Mouse (Mus musculus) CD8-positive naive resting alpha-beta T cell, adult 57 days (primary cell): Measurements from ENCODE around the gene Hoxa6. TPM values are rescaled to one million over a fixed set of nuclear protein-coding genes. Genes with fewer than 3 reads are reported as not detected.

Experiments used
- total RNA-seq: library from RNA; stranded (reverse); gene quantifications from one replicate; pipeline ENCODE4 v1.2.4, GENCODE M21; 2023

Gene Hoxa6
- total RNA-seq: not detected

GRCm38 (mm10) chr6:52208072-52208867 is at the start of gene Hoxa6:
TSS of gene Hoxa6 (minus strand) at chr6:52208722.

DNA sequence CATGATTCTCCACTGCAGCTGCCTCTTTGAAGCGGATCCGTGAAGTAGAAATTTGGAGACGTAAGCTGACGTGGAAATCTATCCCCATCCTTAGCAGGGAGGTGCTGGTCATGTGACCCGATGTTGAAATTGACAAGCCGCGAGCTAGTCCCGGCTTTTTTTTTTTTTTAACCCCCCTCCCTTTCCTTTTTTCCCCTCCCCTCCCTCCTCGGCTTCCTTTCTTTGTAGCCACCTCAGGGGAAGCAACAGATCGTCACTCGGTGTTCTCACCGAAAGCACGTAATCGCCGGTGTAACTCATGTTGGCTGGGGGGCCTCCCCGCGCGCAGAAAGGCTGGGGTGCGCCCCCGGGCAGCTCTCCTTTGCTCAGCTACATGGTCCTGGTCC is 37.2 kb upstream of the Hoxa6 start, which contains the start of gene Hoxa11:
Hoxa11 (minus strand) TSS at position 54 of the 386 bp plus-strand sequence.

GRCm38 (mm10) chr6:52240389-52241000 is 32.0 kb upstream of the Hoxa6 start, which contains the start of gene Hoxa10:
TSS of gene Hoxa10 (minus strand) at chr6:52240854.

DNA sequence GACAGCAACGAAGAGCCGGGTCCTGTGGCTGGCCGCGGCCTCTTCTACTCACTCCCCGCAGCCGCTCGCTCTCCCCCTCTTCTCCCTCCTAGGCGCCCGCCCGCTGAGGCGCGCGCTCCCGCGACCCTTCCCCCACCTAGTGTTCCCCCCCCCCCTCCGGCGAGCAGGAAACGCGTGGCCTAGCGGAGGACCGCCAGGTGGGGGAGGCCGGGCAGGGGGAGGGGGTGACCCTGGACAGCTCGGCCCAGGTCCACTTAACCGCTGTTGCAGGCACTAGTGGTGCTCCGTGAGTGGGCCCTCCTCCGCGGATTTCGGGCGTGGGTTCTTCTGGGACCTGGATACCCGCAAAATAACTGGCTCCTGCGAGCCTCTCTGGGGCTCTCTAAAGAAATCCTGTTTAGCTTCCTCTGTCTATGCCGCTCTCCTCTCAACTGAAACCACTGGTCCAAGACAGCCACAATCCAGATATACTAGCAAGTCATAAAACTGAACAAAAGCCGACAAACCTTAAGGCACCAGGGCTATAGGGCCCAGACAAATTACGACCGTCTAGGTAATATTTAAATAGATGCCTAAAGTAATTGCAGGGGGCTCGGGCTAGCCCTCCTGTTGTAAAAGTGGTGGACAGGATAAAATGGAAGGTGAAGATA is 22.1 kb upstream of the Hoxa6 start, which contains the start of gene Hoxa9:
Hoxa9 (minus strand) TSS at position 574 of the 650 bp plus-strand sequence.

GRCm38 (mm10) chr6:52221337-52221992 is 12.9 kb upstream of the Hoxa6 start, which contains the start of gene Hoxa7:
TSS of gene Hoxa7 (minus strand) at chr6:52221854.

GRCm38 (mm10) chr6:52213119-52213986 is 4.8 kb upstream of the Hoxa6 start, which contains the start of the genes Hoxa3 and Gm28308:
TSS of gene Hoxa3 (minus strand) at chr6:52213336.
TSS of gene Gm28308 (minus strand) at chr6:52213339.

DNA sequence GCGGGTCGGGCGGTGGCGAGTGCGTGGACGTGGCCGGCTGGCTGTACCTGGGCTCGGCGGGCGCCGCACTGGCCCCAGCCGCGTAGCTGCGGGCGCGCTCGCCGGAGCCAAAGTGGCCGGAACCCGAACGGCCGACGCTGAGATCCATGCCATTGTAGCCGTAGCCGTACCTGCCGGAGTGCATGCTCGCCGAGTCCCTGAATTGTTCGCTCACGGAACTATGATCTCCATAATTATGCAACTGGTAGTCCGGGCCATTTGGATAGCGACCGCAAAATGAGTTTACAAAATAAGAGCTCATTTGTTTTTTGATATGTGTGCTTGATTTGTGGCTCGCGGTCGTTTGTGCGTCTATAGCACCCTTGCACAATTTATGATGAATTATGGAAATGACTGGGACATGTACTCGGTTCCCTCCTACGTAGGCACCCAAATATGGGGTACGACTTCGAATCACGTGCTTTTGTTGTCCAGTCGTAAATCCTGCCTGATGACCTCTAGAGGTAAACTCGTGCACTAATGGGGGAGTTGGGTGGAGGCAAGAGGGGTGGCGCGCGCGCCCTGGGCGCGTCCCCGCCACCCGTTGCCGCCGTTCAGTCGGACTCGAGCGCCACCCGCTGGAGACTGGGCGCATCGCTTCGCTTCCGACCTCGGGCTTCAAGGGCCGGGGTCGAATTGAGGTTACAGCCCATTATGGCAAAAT is 4.3 kb downstream of the Hoxa6 start, which contains the start of gene Hoxa5:
Hoxa5 (minus strand) TSS at position 538 of the 703 bp plus-strand sequence.

DNA sequence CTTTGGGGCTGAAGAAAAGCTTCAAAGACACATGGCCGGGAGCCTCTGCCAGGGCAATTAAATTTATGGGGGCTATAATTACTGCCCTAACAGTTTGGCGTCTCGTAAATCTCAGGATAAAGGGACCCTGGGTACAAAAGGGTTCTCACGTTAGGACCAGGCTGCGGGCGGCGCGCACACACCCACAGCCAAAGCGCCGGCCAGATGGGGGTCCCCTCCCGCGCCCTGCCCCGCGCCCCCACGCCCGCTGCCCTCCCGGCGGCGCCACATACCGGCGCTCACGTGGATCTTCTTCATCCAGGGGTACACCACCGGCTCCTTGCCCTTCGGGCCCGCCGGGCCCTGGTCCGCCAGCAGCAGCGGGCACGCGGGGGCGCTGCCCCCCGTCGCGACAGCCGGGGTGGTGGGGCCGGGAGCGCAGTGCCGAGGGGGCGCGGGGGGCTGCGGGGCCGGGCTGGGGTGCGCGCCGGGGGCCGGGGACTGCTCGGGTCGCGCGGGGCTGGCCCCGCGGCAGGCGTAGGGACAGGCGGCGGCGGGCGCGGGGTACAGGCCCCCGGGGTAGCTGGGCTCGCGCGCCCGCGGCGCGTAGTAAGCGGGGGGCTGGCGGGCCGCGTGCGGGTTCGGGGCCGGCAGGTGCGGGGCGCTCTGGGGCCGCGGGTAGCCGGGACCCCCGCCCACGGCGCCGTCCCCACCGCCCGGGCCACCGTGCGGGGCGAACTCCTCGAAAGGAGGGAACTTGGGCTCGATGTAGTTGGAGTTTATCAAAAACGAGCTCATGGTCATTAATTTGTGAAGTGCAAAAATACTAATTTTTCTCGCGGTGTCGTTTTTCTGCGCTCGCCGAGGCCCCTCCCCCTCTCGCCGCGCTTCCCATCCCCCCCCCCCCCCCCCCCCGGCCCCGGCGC is 17.4 kb downstream of the Hoxa6 start, which contains the start of gene Hoxa4:
Hoxa4 (minus strand) TSS at position 848 of the 905 bp plus-strand sequence.

DNA sequence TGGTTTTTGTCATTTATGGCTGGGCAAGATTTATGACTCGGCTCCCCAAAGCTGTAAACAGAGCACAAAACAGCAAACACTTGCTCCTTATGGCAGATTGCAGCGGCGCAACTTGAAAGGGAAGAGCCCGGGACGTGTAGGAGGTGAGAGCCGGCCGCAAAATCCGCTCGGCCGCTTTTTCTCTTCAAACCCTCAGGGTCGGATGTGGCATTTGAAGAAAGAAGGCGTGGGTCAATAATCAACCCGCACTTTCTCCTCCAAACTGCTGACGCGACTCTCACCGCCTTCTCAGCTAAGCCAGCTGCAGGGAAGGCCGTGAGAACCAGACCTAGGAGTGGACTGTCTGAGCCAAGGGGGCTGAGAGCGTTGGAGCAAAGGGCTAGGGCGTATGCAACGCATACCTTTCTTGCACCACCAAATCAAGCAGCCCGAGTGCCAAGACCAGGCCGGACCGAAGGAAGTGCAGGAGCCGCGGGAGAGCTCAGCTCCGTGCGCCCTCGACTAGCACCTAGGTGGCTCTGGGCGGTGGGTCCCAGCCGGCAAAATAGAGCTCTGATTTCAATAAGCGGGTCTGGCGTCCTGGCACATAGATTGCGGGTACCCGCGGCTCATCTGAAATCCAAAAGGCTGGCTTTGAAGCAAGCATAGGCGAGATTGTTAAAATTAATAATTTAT is 31.3 kb downstream of the Hoxa6 start, which contains the start of gene 5730596B20Rik:
5730596B20Rik (plus strand) TSS at position 438 of the 675 bp plus-strand sequence.

DNA sequence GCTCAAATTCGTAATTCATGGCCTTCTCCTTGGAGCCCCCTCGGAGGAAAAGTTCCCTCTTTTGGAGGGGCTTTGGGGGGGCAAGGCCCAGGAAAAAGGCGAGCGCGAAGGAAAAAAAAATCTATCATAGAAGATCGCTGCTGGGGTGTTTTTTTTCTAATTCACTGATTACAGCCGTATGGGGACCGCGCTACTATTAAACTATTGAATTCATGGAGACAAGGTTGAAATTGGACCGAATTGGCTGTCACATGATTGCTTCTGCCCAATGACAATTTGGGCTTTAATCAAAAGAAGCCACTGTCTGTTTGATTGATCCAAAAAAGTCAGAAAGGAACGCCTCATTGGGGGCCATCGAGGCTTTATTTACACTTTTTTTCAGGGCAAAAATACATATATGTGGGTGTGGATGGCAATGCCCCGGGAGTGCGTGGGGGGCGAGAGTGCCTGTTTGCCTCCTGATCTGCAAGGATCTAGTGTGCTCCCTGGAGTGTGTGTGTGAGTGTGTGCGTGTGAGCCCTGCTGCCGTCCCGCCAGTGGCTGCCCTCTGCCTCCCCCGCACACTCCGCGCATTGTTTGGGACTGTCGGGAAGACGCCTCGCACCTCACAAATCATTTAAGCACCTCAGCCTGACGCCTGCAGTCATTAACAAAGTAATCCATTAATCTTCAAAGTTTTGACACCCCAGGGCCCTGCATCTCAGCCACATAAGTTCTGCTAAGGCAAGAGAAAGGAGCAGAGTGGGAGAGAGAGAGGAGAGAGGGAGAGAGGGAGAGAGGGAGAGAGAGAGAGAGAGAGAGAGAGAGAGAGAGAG is 43.7 kb downstream of the Hoxa6 start, which contains the start of gene Hoxa2:
Hoxa2 (minus strand) TSS at position 206 of the 815 bp plus-strand sequence.

DNA sequence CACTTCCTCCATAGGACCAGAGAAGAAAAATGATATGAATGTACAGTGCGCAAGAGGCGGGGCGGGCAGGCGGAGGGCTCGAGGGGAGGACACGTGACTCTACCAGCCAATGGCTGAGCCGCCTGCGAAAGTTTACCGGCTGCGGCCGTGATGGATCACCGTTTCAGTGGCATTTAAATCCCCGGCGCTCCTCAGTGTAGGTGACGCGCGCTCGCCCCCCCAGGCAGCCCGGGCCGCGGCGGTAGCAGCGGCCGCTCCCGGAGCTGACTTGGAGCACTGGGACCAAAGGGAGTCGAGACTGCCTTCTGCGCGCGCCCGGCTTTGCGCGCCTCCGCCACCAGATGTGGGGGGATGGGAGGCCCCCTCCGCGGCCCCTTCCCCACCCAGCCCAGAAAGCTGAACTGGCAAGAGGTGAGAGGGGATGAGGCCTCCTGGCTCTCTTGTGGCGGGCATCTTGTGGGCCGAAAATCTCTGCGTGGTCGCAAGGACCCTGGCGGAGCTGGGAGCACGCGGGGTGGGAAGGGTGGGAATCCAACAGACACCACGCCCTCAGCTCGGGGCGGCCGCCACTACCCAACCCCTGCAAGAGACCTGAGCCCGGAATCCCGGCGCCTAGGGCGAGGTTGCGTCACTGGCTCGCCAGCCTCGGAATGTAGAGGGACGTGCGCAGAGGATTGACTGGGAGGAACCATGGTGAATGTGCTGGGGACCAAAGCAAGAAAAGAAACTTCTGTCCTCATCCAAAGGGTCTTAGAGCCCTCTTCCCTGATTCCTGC is 50.1 kb downstream of the Hoxa6 start, which contains the start of gene Hoxa1:
Hoxa1 (minus strand) TSS at position 42 of the 776 bp plus-strand sequence.

Other genes with a start within 250 kb of the Hoxa6 start
- 9.2 TPM for gene Skap2, start 196.2 kb downstream of the Hoxa6 start, total RNA-seq
- not detected for gene Hoxa1, start 50.4 kb downstream of the Hoxa6 start, total RNA-seq
- not detected for gene Hoxa2, start 43.9 kb downstream of the Hoxa6 start, total RNA-seq
- not detected for gene 5730596B20Rik, start 31.2 kb downstream of the Hoxa6 start, total RNA-seq
- gene Hoxa4, start 17.0 kb downstream of the Hoxa6 start, total RNA-seq: not detected
- not detected for gene Hoxa5, start 4.1 kb downstream of the Hoxa6 start, total RNA-seq
- gene Hoxa3, start 4.6 kb upstream of the Hoxa6 start, total RNA-seq: not detected
- not detected for gene Gm28308, start 4.6 kb upstream of the Hoxa6 start, total RNA-seq
- gene Hoxa7, start 13.1 kb upstream of the Hoxa6 start, total RNA-seq: not detected
- gene Hoxa9, start 22.4 kb upstream of the Hoxa6 start, total RNA-seq: not detected
- not detected for gene Hoxa10, start 32.1 kb upstream of the Hoxa6 start, total RNA-seq
- gene Hoxa11, start 37.1 kb upstream of the Hoxa6 start, total RNA-seq: not detected
- gene Hoxa13, start 52.2 kb upstream of the Hoxa6 start, total RNA-seq: not detected
- not detected for gene Evx1, start 104.8 kb upstream of the Hoxa6 start, total RNA-seq